Mouse (Mus musculus) gastrocnemius, postnatal 4 days (tissue): Measurements from ENCODE around the gene Wnt1. TPM values are rescaled to one million over a fixed set of nuclear protein-coding genes. Genes with fewer than 3 reads are reported as not detected.
A peak's percentile ranks its signal among the peaks of the same experiment; 100 is the strongest.

Experiments used
- DNase-seq, 2 experiments: peaks; one replicate each; pipeline ENCODE4 v3.0.0; 2021 to 2022; ENCODE audit warnings: low spot score in 2 of 2, mixed read lengths in 2 of 2
- total RNA-seq, 2 experiments: library from RNA; stranded (reverse); gene quantifications; 2 replicates each; pipeline ENCODE4 v1.2.3; 2021

The Wnt1 gene
- total RNA-seq, 2 experiments from 2014 or later, result 0.15 to 0.21 TPM

- no peak for DNase-seq
Observed at GRCm38 (mm10) chr15:98834059-98834458, 44.4 kb downstream of the Wnt1 start.

GRCm38 (mm10) chr15:98835291-98835690 is 45.6 kb downstream of the Wnt1 start:
- DNase-seq, result no peak

- peak in 1 of 2 experiments; percentile 7 for DNase-seq
Observed at GRCm38 (mm10) chr15:98837006-98837742, 47.5 kb downstream of the Wnt1 start.

- DNase-seq, result no peak
Observed at GRCm38 (mm10) chr15:98837743-98838103, 48.1 kb downstream of the Wnt1 start.

- no peak for DNase-seq
Observed at GRCm38 (mm10) chr15:98839161-98839560, 49.5 kb downstream of the Wnt1 start.

GRCm38 (mm10) chr15:98839671-98840585 is 50.3 kb downstream of the Wnt1 start:
- DNase-seq, result no peak

Other genes with a start within 250 kb of the Wnt1 start
- 10 to 100 TPM; 31.3 to 35.4 TPM for gene Ccnt1, start 218.9 kb upstream of the Wnt1 start, total RNA-seq
- gene 4930415O20Rik, start 218.9 kb upstream of the Wnt1 start, total RNA-seq, result under 1 TPM in 1 of 2 experiments, not detected in 1; 0.54 TPM
- gene Adcy6, start 179.8 kb upstream of the Wnt1 start, total RNA-seq, result 10 to 100 TPM; 56.6 to 60.6 TPM
- gene Cacnb3, start 159.0 kb upstream of the Wnt1 start, total RNA-seq, result 10 to 100 TPM; 22.1 to 22.5 TPM
- 10 to 100 TPM; 62.5 to 67.3 TPM for gene Ddx23, start 127.0 kb upstream of the Wnt1 start, total RNA-seq
- gene Rnd1, start 112.4 kb upstream of the Wnt1 start, total RNA-seq, result 1 to 10 TPM in 1 of 2 experiments, under 1 TPM in 1; 0.75 to 1.2 TPM
- gene Ccdc65, start 81.7 kb upstream of the Wnt1 start, total RNA-seq, result not detected
- gene Fkbp11, start 61.7 kb upstream of the Wnt1 start, total RNA-seq, result 10 to 100 TPM; 16.6 to 17.2 TPM
- 10 to 100 TPM; 30.8 to 31.7 TPM for gene Arf3, start 26.6 kb upstream of the Wnt1 start, total RNA-seq
- gene Wnt10b, start 11.7 kb upstream of the Wnt1 start, total RNA-seq, result 1 to 10 TPM; 2.7 TPM
- gene Ddn, start 19.6 kb downstream of the Wnt1 start, total RNA-seq, result 1 to 10 TPM; 1.8 TPM
- gene Prkag1, start 41.7 kb downstream of the Wnt1 start, total RNA-seq, result 10 to 100 TPM; 42.8 to 42.9 TPM
- gene Kmt2d, start 81.3 kb downstream of the Wnt1 start, total RNA-seq, result 10 to 100 TPM; 63.9 to 68.6 TPM
- 1 to 10 TPM; 2.4 to 3.6 TPM for gene Rhebl1, start 104.7 kb downstream of the Wnt1 start, total RNA-seq
- gene Dhh, start 108.7 kb downstream of the Wnt1 start, total RNA-seq, result 1 to 10 TPM; 5.0 to 7.8 TPM
- gene Lmbr1l, start 128.4 kb downstream of the Wnt1 start, total RNA-seq, result 10 to 100 TPM; 16.9 to 19.8 TPM
- 100 to 1,000 TPM; 402 to 455 TPM for gene Tuba1b, start 144.7 kb downstream of the Wnt1 start, total RNA-seq
- gene Gm49450, start 163.7 kb downstream of the Wnt1 start, total RNA-seq, result not detected
- gene Tuba1a, start 163.8 kb downstream of the Wnt1 start, total RNA-seq, result 100 to 1,000 TPM; 355 to 415 TPM
- gene Tuba1c, start 240.0 kb downstream of the Wnt1 start, total RNA-seq, result 10 to 100 TPM; 62.2 to 80.4 TPM